Mouse (Mus musculus) kidney, postnatal 14 days (tissue): ENCODE results near the gene Hmg20b.
A peak's percentile ranks its signal among the peaks of the same experiment; 100 is the strongest.

Experiments used
- DNase-seq: peaks from one replicate; pipeline ENCODE4 v3.0.0; 2022; ENCODE audit warnings: mixed read lengths

Hmg20b gene

GRCm38 (mm10) chr10:81350351-81351063 lies at the start of gene Hmg20b:
Gene Hmg20b (minus strand): TSS chr10:81350480.
- peak; percentile 100 for DNase-seq

- DNase-seq, result no peak
Observed at GRCm38 (mm10) chr10:81399798-81400308, 49.6 kb upstream of the Hmg20b start.

- DNase-seq, result no peak
Observed at GRCm38 (mm10) chr10:81399296-81399695, 49.0 kb upstream of the Hmg20b start.

- no peak for DNase-seq
Observed at GRCm38 (mm10) chr10:81396749-81397148, 46.5 kb upstream of the Hmg20b start.

- no peak for DNase-seq
Observed at GRCm38 (mm10) chr10:81395865-81396264, 45.6 kb upstream of the Hmg20b start.

GRCm38 (mm10) chr10:81395127-81395526 lies 44.8 kb upstream of the Hmg20b start:
- DNase-seq, result peak; percentile 77

GRCm38 (mm10) chr10:81393456-81394063 lies 43.3 kb upstream of the Hmg20b start:
- peak; percentile 66 for DNase-seq

- peak; percentile 82 for DNase-seq
Observed at GRCm38 (mm10) chr10:81392781-81393185, 42.5 kb upstream of the Hmg20b start, which contains the start of gene Smim24. Gene Smim24 (plus strand): TSS chr10:81393051.

- DNase-seq, result no peak
Observed at GRCm38 (mm10) chr10:81392270-81392669, 42.0 kb upstream of the Hmg20b start.

GRCm38 (mm10) chr10:81390678-81390965 lies 40.3 kb upstream of the Hmg20b start:
- DNase-seq, result no peak

- peak; percentile 81 for DNase-seq
Observed at GRCm38 (mm10) chr10:81389801-81390677, 39.8 kb upstream of the Hmg20b start.

- peak; percentile 58 for DNase-seq
Observed at GRCm38 (mm10) chr10:81389373-81389772, 39.1 kb upstream of the Hmg20b start.

- DNase-seq, result no peak
Observed at GRCm38 (mm10) chr10:81388505-81389055, 38.3 kb upstream of the Hmg20b start, which contains the start of gene Gm48552. Gene Gm48552 (plus strand): TSS chr10:81389005.

- no peak for DNase-seq
Observed at GRCm38 (mm10) chr10:81387716-81388115, 37.4 kb upstream of the Hmg20b start.

GRCm38 (mm10) chr10:81385603-81386306 lies 35.5 kb upstream of the Hmg20b start:
- no peak for DNase-seq

GRCm38 (mm10) chr10:81384605-81384982 lies 34.3 kb upstream of the Hmg20b start:
- DNase-seq, result no peak

GRCm38 (mm10) chr10:81383802-81384604 lies 33.7 kb upstream of the Hmg20b start, which contains the start of the genes Dohh and Gm48551:
Gene Dohh (plus strand): TSS chr10:81384428.
Gene Gm48551 (plus strand): TSS chr10:81384466.
- peak; percentile 99 for DNase-seq

GRCm38 (mm10) chr10:81382039-81382438 lies 31.8 kb upstream of the Hmg20b start:
- no peak for DNase-seq

- DNase-seq, result no peak
Observed at GRCm38 (mm10) chr10:81379809-81380378, 29.6 kb upstream of the Hmg20b start.

- no peak for DNase-seq
Observed at GRCm38 (mm10) chr10:81379183-81379553, 28.9 kb upstream of the Hmg20b start.
